Mouse (Mus musculus): ENCODE measurements around the gene Serpina7. TPM values are rescaled to one million over a fixed set of nuclear protein-coding genes. Genes with fewer than 3 reads are reported as not detected.

The Serpina7 gene
- not detected for polyA plus RNA-seq (2017; shearing (Covaris generic))

DNA sequence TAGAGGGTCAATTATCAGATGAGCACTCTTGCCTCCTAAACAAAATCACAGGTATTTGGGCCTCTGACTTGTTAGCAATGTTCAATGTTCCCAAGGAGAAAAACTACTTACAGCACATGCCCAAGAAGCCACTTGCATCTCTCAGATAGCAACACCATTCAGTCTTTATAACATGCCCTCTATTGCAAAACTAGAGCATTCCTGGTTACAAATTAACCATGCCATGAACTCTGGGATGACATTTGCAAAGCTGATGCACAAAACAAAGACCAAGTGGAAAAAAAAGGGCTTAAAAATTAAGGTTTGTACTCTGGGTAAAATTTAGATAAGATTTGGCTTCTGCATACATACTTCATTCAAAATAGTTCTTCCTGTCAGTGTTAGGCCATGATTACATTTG, at the start of gene Serpina7:
TSS of gene Serpina7 (minus strand) at position 160 of the 400 bp plus-strand sequence.

DNA sequence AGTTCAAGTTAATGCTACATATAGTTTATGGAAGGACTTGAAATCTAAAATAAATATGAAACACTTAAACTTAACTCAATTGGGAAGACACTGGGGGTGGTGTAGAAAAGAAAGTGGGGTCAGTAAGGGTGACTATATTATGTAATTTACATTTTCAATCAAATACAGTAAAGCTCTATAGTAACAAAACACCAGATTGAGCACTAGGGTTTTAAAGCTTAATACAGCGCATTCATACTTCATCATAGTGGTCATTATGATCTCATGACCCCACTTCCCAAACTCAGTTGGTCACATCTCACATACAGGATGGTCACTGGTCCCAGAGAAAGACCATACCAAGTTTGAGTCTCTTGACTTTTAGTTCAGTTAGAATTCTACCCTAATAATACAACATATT, 907 bp upstream of the Serpina7 start, which contains the start of gene 4930513O06Rik:
TSS of gene 4930513O06Rik (plus strand) at position 301 of the 400 bp plus-strand sequence.

Other genes starting within 250 kb of the Serpina7 start
- gene Nrk, start 170.8 kb downstream of the Serpina7 start, polyA plus RNA-seq (2017; shearing (Covaris generic)) = not detected
- gene 4930513O06Rik, start 1.0 kb upstream of the Serpina7 start, polyA plus RNA-seq (2017; shearing (Covaris generic)) = not detected
- not detected for gene 4933428M09Rik, start 94.0 kb upstream of the Serpina7 start, polyA plus RNA-seq (2017; shearing (Covaris generic))
- gene Mum1l1, start 124.8 kb upstream of the Serpina7 start, polyA plus RNA-seq (2017; shearing (Covaris generic)) = not detected
- not detected for gene Trap1a, start 248.4 kb upstream of the Serpina7 start, polyA plus RNA-seq (2017; shearing (Covaris generic))